Mouse (Mus musculus) hindbrain, embryonic 12.5 days (tissue): ENCODE measurements around the gene Slc35e3. TPM values are rescaled to one million over a fixed set of nuclear protein-coding genes. Genes with fewer than 3 reads are reported as not detected.

Source experiments
- ATAC-seq: fragments of 200-750 bp; cut with Nextera tagmentation; 2 replicates; pipeline ENCODE4 v1.8.0; 2017; ENCODE audit warnings: moderate TSS enrichment; ENCODE audit not compliant: low FRiP score
- H3K27ac ChIP-seq: fragments of 300-500 bp; sonication (generic); 2 replicates; pipeline ENCODE4 v1.5.1; 2016; ENCODE audit warnings: mild to moderate bottlenecking
- H3K27me3 ChIP-seq: fragments of 300-500 bp; sonication (generic); 2 replicates; pipeline ENCODE4 v1.6.1; 2016; ENCODE audit warnings: mild to moderate bottlenecking
- H3K36me3 ChIP-seq: fragments of 300-500 bp; sonication (generic); 2 replicates; pipeline ENCODE4 v1.6.1; 2016; ENCODE audit warnings: mild to moderate bottlenecking
- H3K4me1 ChIP-seq: fragments of 300-500 bp; sonication (generic); 2 replicates; pipeline ENCODE4 v1.6.1; 2016
- H3K4me2 ChIP-seq: fragments of 300-500 bp; sonication (generic); replicated peaks from 2 replicates; pipeline ENCODE4 v1.6.1; 2016; ENCODE audit warnings: mild to moderate bottlenecking
- H3K4me3 ChIP-seq: fragments of 300-500 bp; sonication (generic); 2 replicates; pipeline ENCODE4 v1.5.1; 2016; ENCODE audit warnings: mild to moderate bottlenecking
- H3K9ac ChIP-seq: fragments of 300-500 bp; sonication (generic); 2 replicates; pipeline ENCODE4 v1.6.1; 2016; ENCODE audit warnings: mild to moderate bottlenecking, moderate library complexity
- H3K9me3 ChIP-seq: fragments of 300-500 bp; sonication (generic); replicated peaks from 2 replicates; pipeline ENCODE4 v1.6.1; 2016; ENCODE audit warnings: mild to moderate bottlenecking
- WGBS: fragments of 180-500 bp; shearing (Covaris S2); methylation state at CpG from one replicate; pipeline ENCODE4 v1.1.7; 2016; 5-methylcytosine and 5-hydroxymethylcytosine counted together
- polyA plus RNA-seq: library from polyadenylated mRNA; unstranded; fragments of >200 nt; fragmentation: Nextera tagmentation; extraction: Ambion mirVana; gene quantifications from 2 replicates; pipeline ENCODE4 v1.2.1, GENCODE M21; 2016

The Slc35e3 gene
- polyA plus RNA-seq, 1 experiment from 2014 or later, result 40.2 TPM

- H3K27me3 ChIP-seq, result no peaks in the 10 kb centered on the region
- no peak overlapping the region for H3K9ac ChIP-seq
- no peaks in the 10 kb centered on the region for H3K4me1 ChIP-seq
- no peak overlapping the region for H3K4me2 ChIP-seq
- ATAC-seq, result no peak
- H3K9me3 ChIP-seq, result no peaks in the 10 kb centered on the region
- 92% methylated on average over 6 of the region's 6 CpGs for WGBS
- peaks cover 87% of the 10 kb centered on the region for H3K36me3 ChIP-seq
- H3K27ac ChIP-seq, result no peak overlapping the region
- H3K4me3 ChIP-seq, result no peak overlapping the region
Observed at GRCm38 (mm10) chr10:117701034-117701829, 44.9 kb downstream of the Slc35e3 start.

DNA sequence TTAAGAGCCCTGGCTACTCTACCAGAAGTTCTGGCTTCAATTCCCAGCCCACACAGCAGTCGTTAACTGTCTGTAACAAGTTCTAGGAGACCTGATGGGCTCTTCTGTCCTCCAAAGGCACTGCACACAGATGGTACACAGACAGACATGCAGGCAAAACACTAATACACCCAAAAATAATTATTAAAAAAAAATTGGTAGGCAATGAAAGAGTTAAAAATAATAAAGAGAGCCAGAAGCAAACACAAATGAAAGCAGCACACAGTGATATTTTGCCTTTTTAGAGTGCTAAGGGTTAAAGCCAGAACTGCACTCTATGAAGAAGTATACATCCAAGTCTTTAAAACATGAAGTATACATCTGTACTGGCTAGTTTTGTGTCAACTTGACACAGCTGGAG is 45.7 kb downstream of the Slc35e3 start:
- WGBS, result 93% methylated on average over 1 of the region's 1 CpGs
- ATAC-seq, result no peak
- Histone ChIP-seq H3K27ac (no peak overlapping the region), H3K9me3 (no peaks in the 10 kb centered on the region), H3K4me2 (no peak overlapping the region), H3K4me1 (no peaks in the 10 kb centered on the region), H3K36me3 (peaks cover 94% of the 10 kb centered on the region), H3K9ac (no peak overlapping the region), H3K4me3 (no peak overlapping the region), H3K27me3 (no peaks in the 10 kb centered on the region)

GRCm38 (mm10) chr10:117699914-117700313 is 46.3 kb downstream of the Slc35e3 start:
- Histone ChIP-seq H3K27me3 (no peaks in the 10 kb centered on the region), H3K4me3 (no peak overlapping the region), H3K4me1 (no peaks in the 10 kb centered on the region), H3K36me3 (peaks cover 94% of the 10 kb centered on the region), H3K9ac (no peak overlapping the region), H3K9me3 (no peaks in the 10 kb centered on the region), H3K4me2 (no peak overlapping the region), H3K27ac (no peak overlapping the region)
- no peak for ATAC-seq
- 93% methylated on average over 4 of the region's 4 CpGs for WGBS

DNA sequence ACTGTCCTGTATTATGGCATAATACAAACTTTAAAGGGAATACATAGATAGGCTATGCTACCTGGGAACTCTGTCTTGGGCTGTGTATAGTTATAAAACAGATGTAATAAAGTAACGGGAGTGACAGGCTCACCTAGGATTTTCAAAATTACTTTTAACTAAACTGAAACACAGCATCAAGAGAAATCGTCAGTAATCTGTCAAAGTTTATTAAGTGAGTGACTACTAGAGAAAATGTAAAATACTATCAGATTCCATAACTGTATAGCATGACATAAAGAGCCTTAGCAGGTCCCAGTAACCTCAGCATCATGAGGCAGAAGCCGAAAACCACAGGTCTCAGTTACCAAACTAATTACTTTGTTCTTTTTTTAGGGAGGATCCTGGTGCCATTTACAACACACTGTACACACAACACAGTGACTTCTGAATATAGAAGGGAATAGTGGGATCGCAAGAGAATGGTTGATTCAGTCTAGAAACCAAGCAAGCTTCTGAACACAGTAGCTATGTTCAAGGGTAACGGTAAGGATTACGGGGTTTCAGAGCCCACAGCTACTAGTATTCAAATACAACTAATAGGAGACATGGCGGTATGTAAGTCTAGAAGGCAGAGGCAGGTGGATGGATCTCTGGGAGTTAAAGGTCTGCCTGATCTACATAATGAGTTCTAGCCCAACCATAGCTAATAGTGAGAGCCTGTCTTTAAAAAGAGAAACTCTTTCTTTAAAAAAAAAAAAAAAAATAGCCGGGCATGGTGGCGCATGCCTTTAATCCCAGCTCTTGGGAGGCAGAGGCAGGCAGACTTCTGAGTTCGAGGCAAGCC is 47.6 kb downstream of the Slc35e3 start:
- 97% methylated on average over 10 of the region's 10 CpGs for WGBS

GRCm38 (mm10) chr10:117697561-117698115 is 48.5 kb downstream of the Slc35e3 start:
- H3K27me3 ChIP-seq, result no peaks in the 10 kb centered on the region
- no peak overlapping the region for H3K4me2 ChIP-seq
- H3K4me1 ChIP-seq, result no peaks in the 10 kb centered on the region
- no peak overlapping the region for H3K4me3 ChIP-seq
- H3K27ac ChIP-seq, result no peak overlapping the region
- H3K9ac ChIP-seq, result no peak overlapping the region
- peaks cover 90% of the 10 kb centered on the region for H3K36me3 ChIP-seq
- H3K9me3 ChIP-seq, result no peaks in the 10 kb centered on the region
- no peak for ATAC-seq
- WGBS, result 97% methylated on average over 3 of the region's 3 CpGs

More for the DNA sequence above, 47.6 kb downstream of the Slc35e3 start:
- Histone ChIP-seq H3K4me2 (no peak overlapping the region), H3K9ac (no peak overlapping the region), H3K27ac (no peak overlapping the region), H3K4me3 (no peak overlapping the region), H3K9me3 (no peaks in the 10 kb centered on the region), H3K4me1 (no peaks in the 10 kb centered on the region), H3K36me3 (peaks cover 93% of the 10 kb centered on the region), H3K27me3 (no peaks in the 10 kb centered on the region)
- no peak for ATAC-seq

- Histone ChIP-seq H3K4me2 (no peak overlapping the region), H3K4me1 (no peaks in the 10 kb centered on the region), H3K9ac (no peak overlapping the region), H3K27ac (no peak overlapping the region), H3K4me3 (no peak overlapping the region), H3K9me3 (no peaks in the 10 kb centered on the region), H3K36me3 (peaks cover 91% of the 10 kb centered on the region), H3K27me3 (no peaks in the 10 kb centered on the region)
- WGBS, result 92% methylated on average over 6 of the region's 6 CpGs
- ATAC-seq, result no peak
Observed at GRCm38 (mm10) chr10:117696827-117697560, 49.2 kb downstream of the Slc35e3 start.

DNA sequence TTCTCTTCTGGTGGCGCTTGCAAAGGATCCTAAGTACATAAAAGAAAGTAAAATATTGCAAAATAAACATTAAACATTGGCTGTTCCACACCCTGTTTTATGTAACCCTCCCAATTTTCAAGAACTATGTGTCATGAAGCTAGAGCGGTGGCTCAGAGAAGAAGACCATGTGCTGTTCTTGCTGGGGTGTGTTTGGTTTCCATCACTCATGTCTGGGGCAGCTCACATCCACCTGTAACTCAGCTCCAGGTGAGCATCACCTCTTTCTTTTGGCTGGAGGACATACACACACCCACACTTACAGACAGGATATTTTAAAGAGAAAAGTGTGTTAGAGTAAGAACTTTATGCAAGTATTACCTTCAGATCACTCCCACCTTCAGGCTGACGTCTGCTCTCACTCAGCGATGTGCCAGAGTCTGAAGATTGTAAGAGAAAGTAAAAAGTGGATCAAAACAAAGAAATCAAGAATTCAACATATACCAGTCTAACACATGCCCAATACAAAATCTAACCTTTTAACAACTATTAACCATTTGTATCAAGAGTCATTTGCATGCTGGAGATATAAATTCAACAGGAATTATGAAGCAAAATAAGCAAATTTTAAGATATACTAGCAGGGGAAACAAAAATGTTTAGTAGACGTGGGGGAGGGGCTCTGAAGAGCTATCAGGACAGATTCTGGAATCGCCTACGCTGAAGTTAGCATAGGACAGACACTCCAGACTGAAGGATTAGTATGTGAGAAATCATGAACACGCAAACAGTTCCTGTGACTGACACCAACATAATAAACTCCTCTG is 49.9 kb downstream of the Slc35e3 start:
- Histone ChIP-seq H3K4me2 (no peak overlapping the region), H3K9ac (no peak overlapping the region), H3K4me1 (no peaks in the 10 kb centered on the region), H3K36me3 (peaks cover 91% of the 10 kb centered on the region), H3K9me3 (no peaks in the 10 kb centered on the region), H3K27me3 (no peaks in the 10 kb centered on the region), H3K4me3 (no peak overlapping the region), H3K27ac (no peak overlapping the region)
- WGBS, result 92% methylated on average over 8 of the region's 8 CpGs
- no peak for ATAC-seq

GRCm38 (mm10) chr10:117695605-117696004 is 50.6 kb downstream of the Slc35e3 start:
- WGBS, result 97% methylated on average over 4 of the region's 4 CpGs
- no peak overlapping the region for H3K4me2 ChIP-seq
- no peak overlapping the region for H3K4me3 ChIP-seq
- H3K4me1 ChIP-seq, result no peaks in the 10 kb centered on the region
- no peak overlapping the region for H3K9ac ChIP-seq
- peaks cover 90% of the 10 kb centered on the region for H3K36me3 ChIP-seq
- no peaks in the 10 kb centered on the region for H3K27me3 ChIP-seq
- no peak overlapping the region for H3K27ac ChIP-seq
- ATAC-seq, result no peak
- H3K9me3 ChIP-seq, result no peaks in the 10 kb centered on the region

GRCm38 (mm10) chr10:117695027-117695426 is 51.1 kb downstream of the Slc35e3 start:
- Histone ChIP-seq H3K36me3 (peaks cover 90% of the 10 kb centered on the region), H3K9ac (no peak overlapping the region), H3K4me3 (no peak overlapping the region), H3K4me2 (no peak overlapping the region), H3K27ac (no peak overlapping the region), H3K27me3 (no peaks in the 10 kb centered on the region), H3K4me1 (no peaks in the 10 kb centered on the region), H3K9me3 (no peaks in the 10 kb centered on the region)
- WGBS, result 98% methylated on average over 4 of the region's 4 CpGs
- ATAC-seq, result no peak

DNA sequence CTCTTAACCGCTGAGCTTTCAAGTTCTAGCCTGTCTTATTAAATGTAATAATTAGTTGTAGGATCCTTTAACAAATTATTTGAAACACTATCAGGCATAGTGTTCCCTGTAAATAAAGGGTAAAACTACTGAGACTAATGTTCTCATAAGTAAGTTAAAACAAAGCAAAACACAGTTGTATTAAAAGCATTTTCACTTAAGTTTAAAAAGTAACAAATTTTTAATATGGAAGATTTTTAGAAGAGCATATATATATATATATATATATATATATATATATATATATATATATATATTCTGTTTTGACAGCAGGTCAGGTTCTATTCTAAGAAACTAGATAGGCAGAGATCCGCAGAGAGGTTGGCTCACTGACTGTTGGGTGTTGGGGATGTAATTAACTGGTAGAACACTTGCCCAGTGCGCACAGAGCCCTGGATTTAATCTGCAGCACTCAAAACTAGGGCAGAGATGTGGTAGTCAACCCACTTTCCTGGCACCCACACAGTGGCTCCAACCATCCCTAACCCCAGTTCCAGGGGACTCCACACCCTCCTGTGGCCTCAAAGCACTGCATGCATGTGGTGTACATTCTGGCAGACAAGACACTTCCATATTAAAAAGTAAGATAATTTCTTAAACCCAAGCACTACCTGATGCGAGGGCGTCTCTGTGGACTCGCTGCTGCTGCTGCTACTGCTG is 51.8 kb downstream of the Slc35e3 start:
- Histone ChIP-seq H3K27me3 (no peaks in the 10 kb centered on the region), H3K9me3 (no peaks in the 10 kb centered on the region), H3K27ac (no peak overlapping the region), H3K4me1 (no peaks in the 10 kb centered on the region), H3K4me2 (no peak overlapping the region), H3K9ac (no peak overlapping the region), H3K36me3 (peaks cover 89% of the 10 kb centered on the region), H3K4me3 (no peak overlapping the region)
- ATAC-seq, result no peak
- 96% methylated on average over 6 of the region's 6 CpGs for WGBS

GRCm38 (mm10) chr10:117692953-117693352 is 53.2 kb downstream of the Slc35e3 start:
- no peak for ATAC-seq
- H3K4me3 ChIP-seq, result no peak overlapping the region
- no peak overlapping the region for H3K4me2 ChIP-seq
- H3K36me3 ChIP-seq, result peaks cover 87% of the 10 kb centered on the region
- H3K9ac ChIP-seq, result no peak overlapping the region
- H3K4me1 ChIP-seq, result no peaks in the 10 kb centered on the region
- H3K27me3 ChIP-seq, result no peaks in the 10 kb centered on the region
- H3K9me3 ChIP-seq, result no peaks in the 10 kb centered on the region
- 96% methylated on average over 5 of the region's 5 CpGs for WGBS
- no peak overlapping the region for H3K27ac ChIP-seq
